Mouse (Mus musculus): Measurements from ENCODE around the gene Endov.

DNA sequence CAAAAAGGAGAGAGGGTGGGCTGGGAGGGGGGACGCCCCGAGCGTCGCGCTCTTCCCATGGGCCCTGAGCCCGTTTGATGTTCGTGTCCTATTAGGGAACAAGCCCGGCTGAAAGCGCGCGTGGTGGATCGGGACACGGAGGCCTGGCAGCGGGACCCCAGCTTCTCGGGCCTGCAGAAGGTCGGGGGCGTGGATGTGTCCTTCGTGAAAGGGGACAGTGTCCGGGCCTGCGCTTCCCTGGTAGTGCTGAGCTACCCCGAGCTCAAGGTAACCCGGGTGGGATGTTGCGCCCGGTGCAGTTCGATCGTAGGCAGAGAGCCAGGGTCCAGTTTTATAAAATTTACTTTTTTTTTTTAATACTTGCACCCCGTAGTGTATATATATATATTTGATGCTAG, 542 bp downstream of the Endov start:
- TF ChIP-seq CTCF (IDR thresholded peaks at IDR 0.05; ENCODE audit: extremely low read depth, insufficient read length, insufficient replicate concordance, low read depth, low read length) (no peak), POLR2A (IDR thresholded peaks at IDR 0.05; ENCODE audit: low read depth, low read length) (no peak)
